Mouse (Mus musculus) adrenal gland (tissue): ENCODE data around the gene Lrrc8e.

Source experiments
- intact Hi-C: fragments of 180-260 bp; cut with DNase I; formaldehyde crosslinking; loops from one replicate; pipeline ENCODE4 v1.15.1; 2025

Lrrc8e gene

GRCm38 (mm10) chr8:4252934-4253841 lies 26.6 kb downstream of the Lrrc8e start, which contains the start of gene Snapc2:
Gene Snapc2 (plus strand): TSS chr8:4253080.
- intact Hi-C loops, result loop anchor here (5.0 to 10.0 kb wide), 2 partner anchors 69 to 422 kb away; no protein-coding TSS in a partner anchor

GRCm38 (mm10) chr8:4254001-4254400 lies 27.4 kb downstream of the Lrrc8e start:
- intact Hi-C loops, result loop anchor here (5.0 to 10.0 kb wide), 2 partner anchors 68 to 421 kb away; no protein-coding TSS in a partner anchor

- intact Hi-C loops, result loop anchor here (5.0 to 10.0 kb wide), 3 partner anchors 63 to 419 kb away; no protein-coding TSS in a partner anchor
Measured at GRCm38 (mm10) chr8:4255471-4255870, 28.8 kb downstream of the Lrrc8e start.

- intact Hi-C loops, result loop anchor here (5.0 to 10.0 kb wide), 3 partner anchors 65 to 418 kb away; no protein-coding TSS in a partner anchor
Measured at GRCm38 (mm10) chr8:4256911-4257310, 30.3 kb downstream of the Lrrc8e start.

GRCm38 (mm10) chr8:4257350-4257749 lies 30.7 kb downstream of the Lrrc8e start:
- intact Hi-C loops, result loop anchor here (5.0 to 10.0 kb wide), 3 partner anchors 65 to 417 kb away; no protein-coding TSS in a partner anchor

GRCm38 (mm10) chr8:4258233-4258632 lies 31.6 kb downstream of the Lrrc8e start:
- intact Hi-C loops, result loop anchor here (5.0 to 10.0 kb wide), 3 partner anchors 66 to 417 kb away; no protein-coding TSS in a partner anchor

GRCm38 (mm10) chr8:4258678-4259077 lies 32.1 kb downstream of the Lrrc8e start:
- intact Hi-C loops, result loop anchor here (1.0 to 10.0 kb wide), 4 partner anchors 16 to 416 kb away; no protein-coding TSS in a partner anchor

GRCm38 (mm10) chr8:4259125-4259804 lies 32.6 kb downstream of the Lrrc8e start, which contains the start of gene Ctxn1:
Gene Ctxn1 (minus strand): TSS chr8:4259274.
- intact Hi-C loops, result loop anchor here (1.0 to 10.0 kb wide), 4 partner anchors 15 to 416 kb away; no protein-coding TSS in a partner anchor

- intact Hi-C loops, result loop anchor here (1.0 to 10.0 kb wide), 5 partner anchors 15 to 415 kb away; no protein-coding TSS in a partner anchor
Measured at GRCm38 (mm10) chr8:4259805-4260170, 33.2 kb downstream of the Lrrc8e start.

- intact Hi-C loops, result loop anchor here (10.0 kb wide), 1 partner anchor 252 kb away; no protein-coding TSS in a partner anchor
Measured at GRCm38 (mm10) chr8:4263105-4263791, 36.6 kb downstream of the Lrrc8e start.

- intact Hi-C loops, result loop anchor here (10.0 kb wide), 1 partner anchor 249 kb away; no protein-coding TSS in a partner anchor
Measured at GRCm38 (mm10) chr8:4265160-4265914, 38.7 kb downstream of the Lrrc8e start.

- intact Hi-C loops, result loop anchor here (10.0 kb wide), 1 partner anchor 247 kb away; no protein-coding TSS in a partner anchor
Measured at GRCm38 (mm10) chr8:4267627-4268026, 41.0 kb downstream of the Lrrc8e start.

- intact Hi-C loops, result loop anchor here (10.0 kb wide), 1 partner anchor 245 kb away; no protein-coding TSS in a partner anchor
Measured at GRCm38 (mm10) chr8:4269609-4270008, 43.0 kb downstream of the Lrrc8e start.

GRCm38 (mm10) chr8:4275275-4276110 lies 48.9 kb downstream of the Lrrc8e start, which contains the start of gene Timm44:
Gene Timm44 (minus strand): TSS chr8:4275913.
- intact Hi-C loops, result loop anchor here (5.0 kb wide), 1 partner anchor 47 kb away; no protein-coding TSS in a partner anchor

GRCm38 (mm10) chr8:4276111-4276465 lies 49.5 kb downstream of the Lrrc8e start:
- intact Hi-C loops, result loop anchor here (5.0 kb wide), 1 partner anchor 46 kb away; no protein-coding TSS in a partner anchor
